Mouse (Mus musculus) hindbrain, embryonic 16.5 days (tissue): ENCODE measurements around the gene Eif4a3. TPM values are rescaled to one million over a fixed set of nuclear protein-coding genes. Genes with fewer than 3 reads are reported as not detected.

Experiments
- ATAC-seq: fragments of 200-750 bp; cut with Nextera tagmentation; 2 replicates; pipeline ENCODE4 v1.8.0; 2017; ENCODE audit warnings: moderate TSS enrichment, moderate library complexity
- H3K27ac ChIP-seq: fragments of 300-500 bp; sonication (generic); 2 replicates; pipeline ENCODE4 v1.5.1; 2014; ENCODE audit warnings: low read depth, mild to moderate bottlenecking, control low read depth, low read length, moderate library complexity
- H3K27me3 ChIP-seq: fragments of 300-500 bp; sonication (generic); replicated peaks from 2 replicates; pipeline ENCODE4 v1.6.1; 2014; ENCODE audit warnings: low read length; ENCODE audit not compliant: control insufficient read depth, insufficient read depth
- H3K36me3 ChIP-seq: fragments of 300-500 bp; sonication (generic); 2 replicates; pipeline ENCODE4 v1.6.1; 2014; ENCODE audit warnings: mild to moderate bottlenecking, low read length, moderate library complexity, mixed read lengths; ENCODE audit not compliant: control insufficient read depth, insufficient read depth
- H3K4me1 ChIP-seq: fragments of 300-500 bp; sonication (generic); 2 replicates; pipeline ENCODE4 v1.6.1; 2014; ENCODE audit warnings: low read depth, low read length; ENCODE audit not compliant: control insufficient read depth, insufficient read depth
- H3K4me2 ChIP-seq: fragments of 300-500 bp; sonication (generic); 2 replicates; pipeline ENCODE4 v1.6.1; 2014; ENCODE audit warnings: mild to moderate bottlenecking, low read length, control low read depth, moderate library complexity
- H3K4me3 ChIP-seq: fragments of 300-500 bp; sonication (generic); 2 replicates; pipeline ENCODE4 v1.5.1; 2014; ENCODE audit warnings: mild to moderate bottlenecking, low read length, control low read depth, moderate library complexity
- H3K9ac ChIP-seq: fragments of 300-500 bp; sonication (generic); 2 replicates; pipeline ENCODE4 v1.6.1; 2014; ENCODE audit warnings: low read depth, mild to moderate bottlenecking, control low read depth, low read length, moderate library complexity
- H3K9me3 ChIP-seq: fragments of 300-500 bp; sonication (generic); 2 replicates; pipeline ENCODE4 v1.6.1; 2014; ENCODE audit warnings: mild to moderate bottlenecking, low read length, moderate library complexity; ENCODE audit not compliant: control insufficient read depth
- WGBS: fragments of 180-500 bp; shearing (Covaris S2); extraction: QIAGEN DNeasy Blood & Tissue Kit; methylation state at CpG from one replicate; pipeline ENCODE4 v1.1.7; 2014; 5-methylcytosine and 5-hydroxymethylcytosine counted together
- polyA plus RNA-seq: library from polyadenylated mRNA; unstranded; fragments of >200 nt; fragmentation: Nextera tagmentation; extraction: Ambion mirVana; gene quantifications from 2 replicates; pipeline ENCODE4 v1.2.1, GENCODE M21; 2015

Gene Eif4a3
- polyA plus RNA-seq, result 241 and 243 TPM in 2 replicates

- Histone ChIP-seq H3K4me1 (peaks cover 19% of the 10 kb centered on the region), H3K36me3 (peaks cover 28% of the 10 kb centered on the region), H3K9ac (peak within 1 kb of the TSS; percentile 93), H3K4me3 (peak within 1 kb of the TSS; percentile 94), H3K27ac (peak within 1 kb of the TSS; percentile 98), H3K27me3 (no peaks in the 10 kb centered on the region), H3K9me3 (no peaks in the 10 kb centered on the region), H3K4me2 (peak within 1 kb of the TSS; percentile 87)
- peak; percentile 97 for ATAC-seq
- WGBS, result under 1% methylated on average over 83 of the region's 89 CpGs
Observed at GRCm38 (mm10) chr11:119299391-119300245, at the start of gene Eif4a3. TSS of gene Eif4a3 (minus strand) at chr11:119300089.

GRCm38 (mm10) chr11:119347125-119347524 is 47.2 kb upstream of the Eif4a3 start:
- no peak overlapping the region for H3K4me2 ChIP-seq
- ATAC-seq, result no peak
- no peak overlapping the region for H3K9ac ChIP-seq
- H3K4me3 ChIP-seq, result no peak overlapping the region
- H3K4me1 ChIP-seq, result no peaks in the 10 kb centered on the region
- H3K36me3 ChIP-seq, result no peaks in the 10 kb centered on the region
- H3K9me3 ChIP-seq, result no peaks in the 10 kb centered on the region
- H3K27ac ChIP-seq, result no peak overlapping the region
- H3K27me3 ChIP-seq, result no peaks in the 10 kb centered on the region
- 91% methylated on average over 4 of the region's 4 CpGs for WGBS

GRCm38 (mm10) chr11:119344865-119345264 is 45.0 kb upstream of the Eif4a3 start:
- Histone ChIP-seq H3K9ac (0 out of 2 replicates have a peak overlapping the region, but pooled peaks have one; percentile 5), H3K27ac (no peak overlapping the region), H3K4me2 (no peak overlapping the region), H3K4me1 (no peaks in the 10 kb centered on the region), H3K4me3 (no peak overlapping the region), H3K9me3 (no peaks in the 10 kb centered on the region), H3K27me3 (no peaks in the 10 kb centered on the region), H3K36me3 (no peaks in the 10 kb centered on the region)
- ATAC-seq, result no peak
- WGBS, result 71% methylated on average over 6 of the region's 6 CpGs

- Histone ChIP-seq H3K9ac (no peak overlapping the region), H3K27me3 (no peaks in the 10 kb centered on the region), H3K4me1 (no peaks in the 10 kb centered on the region), H3K4me3 (no peak overlapping the region), H3K27ac (no peak overlapping the region), H3K4me2 (no peak overlapping the region), H3K9me3 (no peaks in the 10 kb centered on the region), H3K36me3 (no peaks in the 10 kb centered on the region)
- WGBS, result 84% methylated on average over 8 of the region's 8 CpGs
- no peak for ATAC-seq
Observed at GRCm38 (mm10) chr11:119344178-119344577, 44.3 kb upstream of the Eif4a3 start.

GRCm38 (mm10) chr11:119339637-119340036 is 39.7 kb upstream of the Eif4a3 start:
- WGBS, result 8% methylated on average over 5 of the region's 5 CpGs
- Histone ChIP-seq H3K9me3 (no peaks in the 10 kb centered on the region), H3K27me3 (no peaks in the 10 kb centered on the region), H3K36me3 (no peaks in the 10 kb centered on the region), H3K27ac (no peak overlapping the region), H3K9ac (no peak overlapping the region), H3K4me1 (no peaks in the 10 kb centered on the region), H3K4me2 (no peak overlapping the region), H3K4me3 (no peak overlapping the region)
- peak; percentile 27; the same call in 1 of the 2 replicates for ATAC-seq

GRCm38 (mm10) chr11:119339179-119339578 is 39.3 kb upstream of the Eif4a3 start:
- Histone ChIP-seq H3K4me1 (no peaks in the 10 kb centered on the region), H3K36me3 (no peaks in the 10 kb centered on the region), H3K27ac (no peak overlapping the region; the same call in 1 of the 2 replicates), H3K27me3 (no peaks in the 10 kb centered on the region), H3K4me3 (no peak overlapping the region), H3K9ac (no peak overlapping the region), H3K4me2 (no peak overlapping the region), H3K9me3 (no peaks in the 10 kb centered on the region)
- no peak for ATAC-seq
- 52% methylated on average over 5 of the region's 5 CpGs for WGBS

GRCm38 (mm10) chr11:119338271-119339059 is 38.6 kb upstream of the Eif4a3 start:
- Histone ChIP-seq H3K4me3 (no peak overlapping the region), H3K27ac (no peak overlapping the region), H3K36me3 (no peaks in the 10 kb centered on the region), H3K4me2 (no peak overlapping the region), H3K27me3 (no peaks in the 10 kb centered on the region), H3K4me1 (no peaks in the 10 kb centered on the region), H3K9ac (no peak overlapping the region), H3K9me3 (no peaks in the 10 kb centered on the region)
- 84% methylated on average over 10 of the region's 10 CpGs for WGBS
- ATAC-seq, result no peak

GRCm38 (mm10) chr11:119331970-119332369 is 32.1 kb upstream of the Eif4a3 start:
- Histone ChIP-seq H3K4me3 (no peak overlapping the region), H3K4me2 (no peak overlapping the region), H3K4me1 (no peaks in the 10 kb centered on the region), H3K36me3 (no peaks in the 10 kb centered on the region), H3K9ac (no peak overlapping the region), H3K27ac (no peak overlapping the region), H3K9me3 (no peaks in the 10 kb centered on the region), H3K27me3 (no peaks in the 10 kb centered on the region)
- ATAC-seq, result no peak
- 50% methylated on average over 3 of the region's 3 CpGs for WGBS

- WGBS, result 64% methylated on average over 4 of the region's 4 CpGs
- no peak for ATAC-seq
- no peaks in the 10 kb centered on the region for H3K36me3 ChIP-seq
Observed at GRCm38 (mm10) chr11:119330592-119330991, 30.7 kb upstream of the Eif4a3 start.

More at GRCm38 (mm10) chr11:119330592-119330991, 30.7 kb upstream of the Eif4a3 start:
- Histone ChIP-seq H3K9ac (no peak overlapping the region), H3K4me3 (no peak overlapping the region), H3K27me3 (no peaks in the 10 kb centered on the region), H3K4me1 (no peaks in the 10 kb centered on the region), H3K4me2 (no peak overlapping the region), H3K9me3 (no peaks in the 10 kb centered on the region), H3K27ac (no peak overlapping the region)
